Mouse (Mus musculus) embryonic facial prominence, embryonic 15.5 days (tissue): ENCODE results near the gene Sh2b3. TPM values are rescaled to one million over a fixed set of nuclear protein-coding genes. Genes with fewer than 3 reads are reported as not detected.

ENCODE experiments used
- ATAC-seq: fragments of 200-750 bp; cut with Nextera tagmentation; 2 replicates; pipeline ENCODE4 v1.8.0; 2017; ENCODE audit warnings: low read depth, moderate TSS enrichment; ENCODE audit not compliant: insufficient number of reproducible peaks, low FRiP score, low TSS enrichment
- H3K27ac ChIP-seq: fragments of 300-500 bp; sonication (generic); replicated peaks from 2 replicates; pipeline ENCODE4 v1.5.1; 2015; ENCODE audit warnings: mild to moderate bottlenecking, inconsistent platforms
- H3K27me3 ChIP-seq: fragments of 300-500 bp; sonication (generic); 2 replicates; pipeline ENCODE4 v1.6.1; 2015; ENCODE audit warnings: inconsistent platforms
- H3K36me3 ChIP-seq: fragments of 300-500 bp; sonication (generic); 2 replicates; pipeline ENCODE4 v1.6.1; 2015; ENCODE audit warnings: mild to moderate bottlenecking, inconsistent platforms
- H3K4me1 ChIP-seq: fragments of 300-500 bp; sonication (generic); 2 replicates; pipeline ENCODE4 v1.6.1; 2015; ENCODE audit warnings: inconsistent platforms
- H3K4me2 ChIP-seq: fragments of 300-500 bp; sonication (generic); replicated peaks from 2 replicates; pipeline ENCODE4 v1.6.1; 2015; ENCODE audit warnings: mild to moderate bottlenecking, inconsistent platforms
- H3K4me3 ChIP-seq: fragments of 300-500 bp; sonication (generic); replicated peaks from 2 replicates; pipeline ENCODE4 v1.5.1; 2015; ENCODE audit warnings: mild to moderate bottlenecking, inconsistent platforms
- H3K9ac ChIP-seq: fragments of 300-500 bp; sonication (generic); 2 replicates; pipeline ENCODE4 v1.6.1; 2015; ENCODE audit warnings: inconsistent platforms
- H3K9me3 ChIP-seq: fragments of 300-500 bp; sonication (generic); replicated peaks from 2 replicates; pipeline ENCODE4 v1.6.1; 2016; ENCODE audit warnings: inconsistent platforms
- WGBS: fragments of 180-500 bp; shearing (Covaris S2); methylation state at CpG from one replicate; pipeline ENCODE4 v1.1.7; 2015; 5-methylcytosine and 5-hydroxymethylcytosine counted together
- polyA plus RNA-seq: library from polyadenylated mRNA; unstranded; fragments of >200 nt; fragmentation: Nextera tagmentation; extraction: Ambion mirVana; gene quantifications from 2 replicates; pipeline ENCODE4 v1.2.1, GENCODE M21; 2015

The Sh2b3 gene
- polyA plus RNA-seq, 1 experiment from 2014 or later = 18.7 TPM

DNA sequence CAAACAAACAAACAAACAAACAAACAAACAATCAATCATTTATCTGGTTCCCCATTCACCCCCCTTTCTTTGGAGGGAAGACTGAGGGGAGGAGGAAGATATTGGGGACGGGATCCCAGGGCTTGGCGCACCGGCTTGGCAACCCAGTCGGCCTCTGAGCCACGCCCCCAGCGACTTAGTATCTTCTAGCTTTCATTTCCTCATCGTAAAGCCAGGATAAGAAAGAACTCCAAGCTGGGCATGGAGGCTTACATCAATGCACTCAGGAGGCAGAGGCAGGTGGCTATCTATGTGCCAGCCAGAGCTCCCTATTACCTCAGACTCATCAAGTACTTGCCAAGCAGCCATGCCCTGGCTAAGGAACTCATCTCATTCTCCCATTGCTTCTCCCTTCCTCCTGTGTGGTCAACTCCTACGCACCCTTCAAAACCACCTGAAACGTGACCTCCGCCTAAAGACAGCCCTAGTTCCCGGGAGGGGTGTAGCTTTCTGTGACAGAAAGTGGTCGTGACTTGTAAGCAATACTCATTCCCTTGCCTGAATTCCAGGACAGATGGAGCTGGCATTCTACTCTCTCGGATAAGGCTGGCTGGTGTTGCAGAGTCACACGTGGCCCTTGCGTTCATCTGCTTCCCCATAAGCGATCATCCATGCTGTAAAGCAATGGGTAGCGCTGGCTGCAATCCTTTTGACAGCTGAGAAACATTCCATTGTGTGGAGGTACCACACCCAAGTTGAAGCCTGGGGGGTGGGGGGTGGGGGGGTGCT, 5.9 kb upstream of the Sh2b3 start:
- 11% methylated on average over 17 of the region's 17 CpGs for WGBS
- no peak overlapping the region for H3K9ac ChIP-seq
- peaks cover 34% of the 10 kb centered on the region for H3K4me1 ChIP-seq
- no peak for ATAC-seq
- H3K27me3 ChIP-seq = peaks cover 22% of the 10 kb centered on the region
- H3K27ac ChIP-seq = no peak overlapping the region
- peak overlapping the region; percentile 58 for H3K4me3 ChIP-seq
- no peaks in the 10 kb centered on the region for H3K9me3 ChIP-seq
- no peaks in the 10 kb centered on the region for H3K36me3 ChIP-seq
- peak overlapping the region; percentile 90 for H3K4me2 ChIP-seq

- Histone ChIP-seq H3K36me3 (no peaks in the 10 kb centered on the region), H3K27me3 (peaks cover 22% of the 10 kb centered on the region), H3K9me3 (no peaks in the 10 kb centered on the region), H3K9ac (peak overlapping the region; percentile 45), H3K4me3 (peak overlapping the region; percentile 58), H3K4me1 (peaks cover 34% of the 10 kb centered on the region), H3K4me2 (peak overlapping the region; percentile 90), H3K27ac (0 out of 2 replicates have a peak overlapping the region, but pooled peaks have one; percentile 13)
- ATAC-seq = peak; percentile 41; the same call in 1 of the 2 replicates
- WGBS = under 1% methylated on average over 33 of the region's 33 CpGs
Observed at GRCm38 (mm10) chr5:121842665-121843118, 5.2 kb upstream of the Sh2b3 start.

DNA sequence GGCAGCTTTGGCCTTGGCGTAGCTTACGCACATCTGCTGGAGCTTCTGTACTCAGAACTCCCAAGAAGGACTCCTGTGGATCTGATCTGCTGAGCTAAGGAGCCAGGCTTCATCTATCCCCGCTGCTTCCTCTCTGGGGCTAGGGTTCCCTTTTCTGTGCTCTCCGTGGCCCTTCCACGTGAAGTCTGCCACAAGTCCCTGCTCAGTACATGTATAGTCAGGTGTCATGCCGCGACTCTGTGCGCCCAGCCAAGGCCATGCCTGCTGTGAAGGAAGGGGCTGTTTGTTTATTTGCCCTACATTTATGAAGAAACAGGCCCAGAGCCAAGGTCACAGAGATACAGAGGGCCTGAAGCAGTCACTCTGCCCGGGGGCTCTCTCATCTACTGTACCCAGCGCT, 4.5 kb upstream of the Sh2b3 start:
- Histone ChIP-seq H3K4me3 (no peak overlapping the region), H3K9ac (no peak overlapping the region), H3K9me3 (no peaks in the 10 kb centered on the region), H3K4me1 (peaks cover 41% of the 10 kb centered on the region), H3K27me3 (peaks cover 22% of the 10 kb centered on the region), H3K27ac (no peak overlapping the region), H3K36me3 (no peaks in the 10 kb centered on the region), H3K4me2 (no peak overlapping the region)
- 47% methylated on average over 10 of the region's 10 CpGs for WGBS
- no peak for ATAC-seq

- Histone ChIP-seq H3K9ac (no peak overlapping the region), H3K4me1 (peaks cover 42% of the 10 kb centered on the region), H3K27me3 (peaks cover 22% of the 10 kb centered on the region), H3K36me3 (no peaks in the 10 kb centered on the region), H3K27ac (no peak overlapping the region), H3K4me2 (no peak overlapping the region), H3K9me3 (no peaks in the 10 kb centered on the region), H3K4me3 (no peak overlapping the region)
- ATAC-seq = no peak
- WGBS = 91% methylated on average over 9 of the region's 9 CpGs
Observed at GRCm38 (mm10) chr5:121841516-121841915, 4.1 kb upstream of the Sh2b3 start.

- H3K4me2 ChIP-seq = peak overlapping the region; percentile 93
- peaks cover 12% of the 10 kb centered on the region for H3K27me3 ChIP-seq
- peak overlapping the region; percentile 80; the same call in 1 of the 2 replicates for H3K27ac ChIP-seq
- peaks cover 63% of the 10 kb centered on the region for H3K4me1 ChIP-seq
- H3K9me3 ChIP-seq = no peaks in the 10 kb centered on the region
- peak overlapping the region; percentile 84 for H3K4me3 ChIP-seq
- no peaks in the 10 kb centered on the region for H3K36me3 ChIP-seq
- peak overlapping the region; percentile 28; the same call in 1 of the 2 replicates for H3K9ac ChIP-seq
- WGBS = 32% methylated on average over 6 of the region's 7 CpGs
- no peak for ATAC-seq
Observed at GRCm38 (mm10) chr5:121839128-121839473, 1.7 kb upstream of the Sh2b3 start.

GRCm38 (mm10) chr5:121838341-121839127, 1.1 kb upstream of the Sh2b3 start:
- peak overlapping the region; percentile 93 for H3K4me2 ChIP-seq
- ATAC-seq = no peak
- peak overlapping the region; percentile 28; the same call in 1 of the 2 replicates for H3K9ac ChIP-seq
- peaks cover 6% of the 10 kb centered on the region for H3K27me3 ChIP-seq
- peak overlapping the region; percentile 84 for H3K4me3 ChIP-seq
- H3K4me1 ChIP-seq = peaks cover 65% of the 10 kb centered on the region
- WGBS = 2% methylated on average over 46 of the region's 46 CpGs
- H3K9me3 ChIP-seq = no peaks in the 10 kb centered on the region
- H3K36me3 ChIP-seq = no peaks in the 10 kb centered on the region
- peak overlapping the region; percentile 80 for H3K27ac ChIP-seq

DNA sequence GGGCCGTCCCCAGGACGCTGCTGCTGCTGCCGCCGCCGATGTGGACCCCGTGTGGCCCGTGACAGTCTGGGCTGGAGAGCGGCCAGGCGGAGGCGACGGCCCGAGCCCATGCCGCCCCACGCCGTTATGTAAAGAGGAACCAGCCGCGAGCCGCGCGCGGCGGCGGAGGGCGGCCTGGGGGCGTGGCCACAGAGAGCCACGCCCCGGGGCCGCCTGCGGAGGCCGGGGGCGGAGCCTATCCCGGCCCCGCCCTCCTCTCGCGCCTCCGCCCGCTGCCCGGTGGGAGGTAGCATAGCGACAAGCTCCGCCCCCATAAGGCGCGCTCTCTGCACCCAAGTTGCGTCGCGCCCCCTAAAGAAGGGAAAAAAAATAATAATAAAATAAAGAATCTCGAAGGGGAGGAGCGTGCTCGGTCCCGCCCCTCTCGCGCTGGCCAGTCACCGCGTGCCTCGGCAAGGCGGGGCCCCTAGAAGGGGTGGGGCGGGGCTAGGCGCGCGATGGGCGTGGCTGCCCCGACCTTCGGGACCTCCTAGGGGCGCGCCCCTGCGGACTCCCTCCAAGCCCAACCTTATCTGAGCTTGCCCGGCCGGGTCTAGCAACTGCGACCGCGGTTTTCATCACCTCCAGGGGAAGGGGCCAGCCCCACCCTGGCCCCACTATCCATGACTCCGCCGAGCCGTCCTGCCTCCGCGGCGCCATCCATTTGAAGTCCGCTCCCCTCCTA, 592 bp downstream of the Sh2b3 start:
- H3K4me1 ChIP-seq = peaks cover 62% of the 10 kb centered on the region
- no peaks in the 10 kb centered on the region for H3K36me3 ChIP-seq
- H3K9me3 ChIP-seq = no peaks in the 10 kb centered on the region
- under 1% methylated on average over 76 of the region's 77 CpGs for WGBS
- peak overlapping the region; percentile 80 for H3K27ac ChIP-seq
- peak; percentile 85 for ATAC-seq
- peak overlapping the region; percentile 75 for H3K9ac ChIP-seq
- H3K4me2 ChIP-seq = peak overlapping the region; percentile 93
- H3K4me3 ChIP-seq = peak overlapping the region; percentile 84
- no peaks in the 10 kb centered on the region; the same call in 1 of the 2 replicates for H3K27me3 ChIP-seq

GRCm38 (mm10) chr5:121835949-121836691, 1.3 kb downstream of the Sh2b3 start:
- Histone ChIP-seq H3K9ac (peak overlapping the region; percentile 75), H3K9me3 (no peaks in the 10 kb centered on the region), H3K4me2 (peak overlapping the region; percentile 93), H3K4me1 (peaks cover 62% of the 10 kb centered on the region), H3K27ac (peak overlapping the region; percentile 78), H3K27me3 (no peaks in the 10 kb centered on the region), H3K36me3 (no peaks in the 10 kb centered on the region), H3K4me3 (peak overlapping the region; percentile 84)
- under 1% methylated on average over 50 of the region's 51 CpGs for WGBS
- peak; percentile 7; the same call in 1 of the 2 replicates for ATAC-seq

DNA sequence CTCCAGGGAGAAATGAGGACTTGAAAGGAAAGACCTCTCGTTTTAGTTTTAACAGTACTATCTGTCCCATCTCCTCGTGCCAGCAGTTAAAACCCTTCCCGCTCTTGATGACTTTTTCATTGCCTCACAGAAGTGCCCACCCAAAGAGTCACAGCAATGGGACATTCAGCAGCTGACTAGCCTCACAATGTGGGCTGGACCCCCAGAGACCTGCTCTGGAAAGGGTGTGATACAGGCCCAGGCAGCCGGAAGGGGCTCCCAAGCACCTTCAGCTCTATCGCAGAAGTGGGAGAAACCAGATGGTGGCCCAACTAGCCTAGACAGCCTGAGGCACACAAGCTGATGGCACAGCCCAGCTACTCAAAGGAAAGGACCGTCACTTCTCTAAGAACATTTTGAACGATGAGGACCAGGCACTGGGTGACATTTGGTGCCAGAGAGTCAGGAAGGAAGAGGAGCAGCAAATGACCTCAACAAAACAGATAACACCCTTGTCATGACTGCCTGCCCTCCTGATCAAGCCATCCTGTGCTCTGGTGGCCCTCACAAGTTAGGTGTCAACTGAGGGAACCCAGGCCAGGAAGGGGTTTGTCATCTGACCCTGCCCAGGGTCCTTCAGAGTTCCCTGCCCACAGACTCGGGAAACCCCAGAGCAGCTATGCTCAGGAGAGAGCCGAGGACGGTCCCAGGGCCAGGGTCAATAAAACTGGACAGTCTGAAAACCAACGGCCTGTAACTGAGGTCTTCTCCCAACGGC, 2.3 kb downstream of the Sh2b3 start:
- Histone ChIP-seq H3K4me2 (peak overlapping the region; percentile 93), H3K27me3 (no peaks in the 10 kb centered on the region), H3K36me3 (no peaks in the 10 kb centered on the region), H3K4me1 (peaks cover 62% of the 10 kb centered on the region), H3K27ac (0 out of 2 replicates have a peak overlapping the region, but pooled peaks have one; percentile 78), H3K9ac (peak overlapping the region; percentile 75), H3K4me3 (peak overlapping the region; percentile 84), H3K9me3 (no peaks in the 10 kb centered on the region)
- no peak for ATAC-seq
- WGBS = 37% methylated on average over 12 of the region's 12 CpGs

GRCm38 (mm10) chr5:121834241-121834606, 3.2 kb downstream of the Sh2b3 start:
- no peak overlapping the region for H3K27ac ChIP-seq
- peak overlapping the region; percentile 93 for H3K4me2 ChIP-seq
- no peak overlapping the region for H3K9ac ChIP-seq
- H3K4me3 ChIP-seq = peak overlapping the region; percentile 84
- H3K36me3 ChIP-seq = no peaks in the 10 kb centered on the region
- 69% methylated on average over 7 of the region's 7 CpGs for WGBS
- ATAC-seq = no peak
- peaks cover 67% of the 10 kb centered on the region for H3K4me1 ChIP-seq
- 0 out of 2 replicates have a peak, but pooled peaks cover under 1% of the 10 kb centered on the region for H3K27me3 ChIP-seq
- H3K9me3 ChIP-seq = no peaks in the 10 kb centered on the region
